ENCODE assay signal across 8 mouse cellular contexts in the genomic region with DNA sequence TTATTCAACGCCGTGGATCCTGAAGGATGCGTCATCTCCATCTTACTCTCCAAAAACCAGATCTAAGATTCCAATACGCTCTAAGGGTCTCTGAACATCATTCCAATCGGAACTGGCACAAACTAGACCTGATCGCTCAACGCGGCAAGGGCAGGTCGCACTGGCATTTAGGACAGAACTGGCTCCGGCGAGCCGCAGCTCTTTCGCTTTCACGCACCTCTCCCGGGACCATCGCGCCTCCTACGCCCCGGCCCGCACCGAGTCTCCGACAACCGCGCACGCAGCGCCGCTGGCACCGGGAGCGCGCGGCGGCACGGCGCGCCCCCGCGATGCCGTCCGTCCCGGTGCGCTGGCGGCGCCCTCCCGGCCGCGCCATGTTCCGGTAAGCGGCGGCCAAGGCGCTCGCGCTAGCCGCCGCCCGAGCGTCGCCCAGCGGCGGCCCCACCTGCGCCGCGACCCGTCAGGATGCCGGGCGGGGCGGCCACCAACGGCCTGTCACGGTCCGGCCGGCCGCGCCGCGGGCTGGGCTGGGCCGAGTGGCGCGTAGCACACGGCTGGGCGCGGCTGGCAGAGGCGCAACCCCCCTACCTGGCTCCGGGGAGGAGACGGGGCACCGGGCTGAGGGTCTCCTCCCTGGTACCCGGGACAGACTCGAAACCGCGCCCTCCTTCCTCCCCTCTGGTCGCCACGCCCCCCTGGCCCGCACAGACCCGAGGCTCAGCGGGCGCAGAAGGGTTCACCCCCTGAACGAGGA. TPM values are rescaled to one million over a fixed set of nuclear protein-coding genes. Genes with fewer than 3 reads are reported as not detected.
DNase-seq lines count a peak whose midpoint lies in the region; ATAC-seq and TF ChIP-seq lines count a peak whose summit lies in the region.

No protein-coding gene starts in this region.

- no peaks in the 10 kb centered on the region for H3K27me3 ChIP-seq in liver, adult 2 months (ENCODE audit: control insufficient read depth, insufficient read depth, low read length)
- H3K27me3 ChIP-seq in forebrain, embryonic 15.5 days, result no peaks in the 10 kb centered on the region
- no peaks in the 10 kb centered on the region for H3K27me3 ChIP-seq in hindbrain, embryonic 13.5 days

- DNase-seq in liver, adult 2 months (ENCODE audit: extremely low read depth, low read depth, low spot score), result peak; percentile 16
- no peak for DNase-seq in liver
- peak; percentile 14 to 70 for DNase-seq in left cerebral cortex, postnatal 10 days (ENCODE audit: extremely low spot score in 1 of 2, low spot score in 2 of 2)
- peak; percentile 52 for DNase-seq in right cerebral cortex, postnatal 4 days

- H3K36me3 ChIP-seq in liver, adult 2 months (ENCODE audit: control insufficient read depth, insufficient read depth, low read length), result peaks cover 20% of the 10 kb centered on the region
- H3K36me3 ChIP-seq in forebrain, embryonic 15.5 days, result peaks cover 22% of the 10 kb centered on the region
- H3K36me3 ChIP-seq in hindbrain, embryonic 13.5 days, result peaks cover 18% of the 10 kb centered on the region

- peaks cover 9% of the 10 kb centered on the region; the same call in 1 of the 2 replicates for H3K79me2 ChIP-seq in liver, adult 2 months (ENCODE audit: control insufficient read depth, insufficient read depth, low read length)

- no peak for TF ChIP-seq CTCF in liver, adult 2 months (IDR thresholded peaks at IDR 0.05; ENCODE audit: low read depth, low read length)

- intact Hi-C loops in left cerebral cortex, postnatal 10 days (cut with DNase I), result loop anchor here (10.0 kb wide), 1 partner anchor 212 kb away; no protein-coding TSS in a partner anchor

- peak overlapping the region; percentile 89 for H3K9ac ChIP-seq in liver, adult 2 months (ENCODE audit: low read depth, low read length)
- H3K9ac ChIP-seq in forebrain, embryonic 15.5 days (replicated peaks), result peak overlapping the region; percentile 80
- H3K9ac ChIP-seq in hindbrain, embryonic 13.5 days, result peak overlapping the region; percentile 97

- peak overlapping the region; percentile 86 for H3K4me3 ChIP-seq in liver, adult 2 months (ENCODE audit: insufficient read depth, low read depth, low read length)
- peak overlapping the region; percentile 81 for H3K4me3 ChIP-seq in forebrain, embryonic 15.5 days
- H3K4me3 ChIP-seq in hindbrain, embryonic 13.5 days, result peak overlapping the region; percentile 94

- H3K27ac ChIP-seq in liver, adult 2 months (replicated peaks; ENCODE audit: insufficient read depth, low read depth, low read length), result peak overlapping the region; percentile 79
- H3K27ac ChIP-seq in forebrain, embryonic 15.5 days (replicated peaks), result peak overlapping the region; percentile 94
- peak overlapping the region; percentile 98 for H3K27ac ChIP-seq in hindbrain, embryonic 13.5 days

- peak; percentile 63 for ATAC-seq in cerebellum, adult (ENCODE audit: insufficient number of reproducible peaks, low FRiP score, low TSS enrichment)
- peak; percentile 90 for ATAC-seq in forebrain, embryonic 15.5 days (replicated peaks)
- ATAC-seq in hindbrain, embryonic 13.5 days (ENCODE audit: low FRiP score), result peak; percentile 87
- peak; percentile 47 for ATAC-seq in megakaryocyte progenitor cell, adult 5-6 weeks (replicated peaks; ENCODE audit: poor library complexity)

- peak overlapping the region; percentile 71 for H3K4me2 ChIP-seq in forebrain, embryonic 15.5 days (replicated peaks)
- peak overlapping the region; percentile 80 for H3K4me2 ChIP-seq in hindbrain, embryonic 13.5 days

- under 1% methylated on average over 93 of the region's 95 CpGs for WGBS in liver, adult 2 months
- under 1% methylated on average over 84 of the region's 95 CpGs for WGBS in forebrain, embryonic 15.5 days
- WGBS in hindbrain, embryonic 13.5 days, result under 1% methylated on average over 66 of the region's 95 CpGs

- no peak for TF ChIP-seq POLR2A in liver, adult 2 months (IDR thresholded peaks at IDR 0.05; ENCODE audit: extremely low read depth, insufficient read depth, low read length)

- no peaks in the 10 kb centered on the region for H3K9me3 ChIP-seq in forebrain, embryonic 15.5 days
- H3K9me3 ChIP-seq in hindbrain, embryonic 13.5 days, result no peaks in the 10 kb centered on the region

- H3K4me1 ChIP-seq in liver, adult 2 months (ENCODE audit: control insufficient read depth, insufficient read depth, low read length), result peaks cover 6% of the 10 kb centered on the region; the same call in 1 of the 2 replicates
- H3K4me1 ChIP-seq in forebrain, embryonic 15.5 days, result peaks cover 27% of the 10 kb centered on the region
- H3K4me1 ChIP-seq in hindbrain, embryonic 13.5 days (replicated peaks), result peaks cover 39% of the 10 kb centered on the region

RNA-seq across cellular contexts. Expression of a gene that starts 0.5 kb away (rescaled TPM):
- 8.2 and 10.3 TPM in 2 replicates for total RNA-seq in liver, adult 2 months (2014; rRNA removed)
- polyA plus RNA-seq in liver, adult 2 months (2012; rRNA removed), result 0.71 and 0.87 TPM in 2 replicates
- 125 and 135 TPM in 2 replicates for polyA plus RNA-seq in forebrain, embryonic 15.5 days (2015; fragmentation: Nextera tagmentation; extraction: Ambion mirVana)
- 148 and 150 TPM in 2 replicates for polyA plus RNA-seq in hindbrain, embryonic 13.5 days (2015; fragmentation: Nextera tagmentation; extraction: Ambion mirVana)
- total RNA-seq in left cerebral cortex, postnatal 10 days (2021), result 100 to 1,000 TPM; 110 to 119 TPM
- total RNA-seq in megakaryocyte progenitor cell, adult 5-6 weeks (2015), result 52.8 and 60.3 TPM in 2 replicates
- total RNA-seq in megakaryocyte progenitor cell, adult 5-6 weeks (2017), result 48.1 and 73.1 TPM in 2 replicates

RNA-seq across cellular contexts. Expression of a gene that starts 25.0 kb away (rescaled TPM):
- 154 and 180 TPM in 2 replicates for total RNA-seq in liver, adult 2 months (2014; rRNA removed)
- 55.9 and 60.7 TPM in 2 replicates for polyA plus RNA-seq in liver, adult 2 months (2012; rRNA removed)
- polyA plus RNA-seq in forebrain, embryonic 15.5 days (2015; fragmentation: Nextera tagmentation; extraction: Ambion mirVana), result 322 and 326 TPM in 2 replicates
- polyA plus RNA-seq in hindbrain, embryonic 13.5 days (2015; fragmentation: Nextera tagmentation; extraction: Ambion mirVana), result 354 and 357 TPM in 2 replicates
- total RNA-seq in left cerebral cortex, postnatal 10 days (2021), result 100 to 1,000 TPM; 246 to 254 TPM
- 238 and 242 TPM in 2 replicates for total RNA-seq in megakaryocyte progenitor cell, adult 5-6 weeks (2015)
- total RNA-seq in megakaryocyte progenitor cell, adult 5-6 weeks (2017), result 243 and 254 TPM in 2 replicates

RNA-seq across cellular contexts. Expression of a gene that starts 35.0 kb away (rescaled TPM):
- 10.1 and 11.7 TPM in 2 replicates for total RNA-seq in liver, adult 2 months (2014; rRNA removed)
- polyA plus RNA-seq in liver, adult 2 months (2012; rRNA removed), result 21.1 and 24.9 TPM in 2 replicates
- polyA plus RNA-seq in forebrain, embryonic 15.5 days (2015; fragmentation: Nextera tagmentation; extraction: Ambion mirVana), result 43.6 and 48.5 TPM in 2 replicates
- polyA plus RNA-seq in hindbrain, embryonic 13.5 days (2015; fragmentation: Nextera tagmentation; extraction: Ambion mirVana), result 45.4 and 48.0 TPM in 2 replicates
- total RNA-seq in left cerebral cortex, postnatal 10 days (2021), result 10 to 100 TPM; 51.5 to 52.9 TPM
- total RNA-seq in megakaryocyte progenitor cell, adult 5-6 weeks (2015), result 14.7 and 15.1 TPM in 2 replicates
- total RNA-seq in megakaryocyte progenitor cell, adult 5-6 weeks (2017), result 22.5 and 29.8 TPM in 2 replicates

RNA-seq across cellular contexts. Expression of a gene that starts 47.0 kb away (rescaled TPM):
- total RNA-seq in liver, adult 2 months (2014; rRNA removed), result 3.4 and 6.3 TPM in 2 replicates
- polyA plus RNA-seq in liver, adult 2 months (2012; rRNA removed), result 2.4 and 5.1 TPM in 2 replicates
- polyA plus RNA-seq in forebrain, embryonic 15.5 days (2015; fragmentation: Nextera tagmentation; extraction: Ambion mirVana), result 9.2 and 11.7 TPM in 2 replicates
- 6.2 and 7.5 TPM in 2 replicates for polyA plus RNA-seq in hindbrain, embryonic 13.5 days (2015; fragmentation: Nextera tagmentation; extraction: Ambion mirVana)
- 1 to 10 TPM; 3.6 to 3.9 TPM for total RNA-seq in left cerebral cortex, postnatal 10 days (2021)
- total RNA-seq in megakaryocyte progenitor cell, adult 5-6 weeks (2015), result 13.4 and 17.3 TPM in 2 replicates
- 18.4 and 23.3 TPM in 2 replicates for total RNA-seq in megakaryocyte progenitor cell, adult 5-6 weeks (2017)
